Mouse (Mus musculus) thymus, adult 2 months (tissue): ENCODE measurements around the gene Msi2. TPM values are rescaled to one million over a fixed set of nuclear protein-coding genes. Genes with fewer than 3 reads are reported as not detected.

Source experiments
- DNase-seq: peaks from one replicate; pipeline ENCODE4 v3.0.0; 2021
- H3K27ac ChIP-seq: fragments of 200-500 bp; 2 replicates; pipeline ENCODE4 v1.5.1; 2012; ENCODE audit warnings: low read length, control low read depth; ENCODE audit not compliant: control insufficient read depth, insufficient read depth
- H3K27me3 ChIP-seq: fragments of 200-500 bp; 2 replicates; pipeline ENCODE4 v1.6.1; 2012; ENCODE audit warnings: mild to moderate bottlenecking, low read length, moderate library complexity, mixed read lengths; ENCODE audit not compliant: control insufficient read depth, insufficient read depth
- H3K36me3 ChIP-seq: fragments of 200-500 bp; 2 replicates; pipeline ENCODE4 v1.6.1; 2012; ENCODE audit warnings: mild to moderate bottlenecking, low read length, moderate library complexity; ENCODE audit not compliant: control insufficient read depth, insufficient read depth
- H3K4me1 ChIP-seq: fragments of 200-500 bp; replicated peaks from 2 replicates; pipeline ENCODE4 v1.6.1; 2012; ENCODE audit warnings: low read length; ENCODE audit not compliant: control insufficient read depth, insufficient read depth
- H3K4me3 ChIP-seq: fragments of 200-500 bp; 2 replicates; pipeline ENCODE4 v1.5.1; 2012; ENCODE audit warnings: mild to moderate bottlenecking, low read length, control low read depth, moderate library complexity; ENCODE audit not compliant: control insufficient read depth, insufficient read depth
- CTCF ChIP-seq: fragments of 200-500 bp; IDR thresholded peaks from 2 replicates; pipeline ENCODE4 v1.5.1; 2012; ENCODE audit warnings: mild to moderate bottlenecking, control low read depth, low read length, moderate library complexity, borderline replicate concordance; ENCODE audit not compliant: control insufficient read depth, poor library complexity, insufficient read depth; ENCODE audit errors: extremely low read depth
- POLR2A ChIP-seq: fragments of 200-500 bp; IDR thresholded peaks from 2 replicates; pipeline ENCODE4 v1.6.1; 2012; ENCODE audit warnings: mild to moderate bottlenecking, low read length, control low read depth, moderate library complexity; ENCODE audit not compliant: control insufficient read depth, poor library complexity, insufficient read depth; ENCODE audit errors: extremely low read depth
- WGBS: fragments of 180-500 bp; shearing (Covaris S2); methylation state at CpG from one replicate; pipeline ENCODE4 v1.1.7; 2018; 5-methylcytosine and 5-hydroxymethylcytosine counted together
- polyA plus RNA-seq: library from polyadenylated mRNA; depleted of rRNA; stranded (reverse); fragments of >200 nt; gene quantifications from 2 replicates; pipeline ENCODE4 v1.2.3, GENCODE M21; 2012

Gene Msi2
- polyA plus RNA-seq, 1 experiment, result 51.3 TPM

DNA sequence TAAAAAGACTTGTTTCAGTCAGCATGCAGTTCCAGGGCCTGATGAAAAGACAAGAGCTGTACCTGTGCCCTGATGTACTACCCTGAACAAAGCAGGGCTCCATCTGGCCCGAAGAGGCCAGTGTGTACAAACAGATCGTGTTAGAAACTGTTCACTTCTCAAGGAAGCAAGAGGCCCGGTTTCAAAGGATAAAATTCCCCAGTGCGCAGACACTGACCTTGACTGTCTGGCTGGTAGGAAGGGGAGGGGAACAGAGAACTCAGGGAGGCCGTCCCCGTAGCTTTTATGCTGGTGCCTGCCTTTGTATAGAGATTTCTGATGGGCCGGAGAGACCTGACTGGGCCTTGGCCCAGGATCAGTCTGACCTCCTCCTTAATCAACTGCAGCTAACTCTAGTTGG is 316.0 kb downstream of the Msi2 start:
- Histone ChIP-seq H3K4me1 (peaks cover 14% of the 10 kb centered on the region), H3K36me3 (no peaks in the 10 kb centered on the region), H3K4me3 (no peak overlapping the region), H3K27ac (no peak overlapping the region), H3K27me3 (no peaks in the 10 kb centered on the region)
- DNase-seq, result no peak
- TF ChIP-seq CTCF (no peak), POLR2A (no peak)
- 96% methylated on average over 7 of the region's 7 CpGs for WGBS

DNA sequence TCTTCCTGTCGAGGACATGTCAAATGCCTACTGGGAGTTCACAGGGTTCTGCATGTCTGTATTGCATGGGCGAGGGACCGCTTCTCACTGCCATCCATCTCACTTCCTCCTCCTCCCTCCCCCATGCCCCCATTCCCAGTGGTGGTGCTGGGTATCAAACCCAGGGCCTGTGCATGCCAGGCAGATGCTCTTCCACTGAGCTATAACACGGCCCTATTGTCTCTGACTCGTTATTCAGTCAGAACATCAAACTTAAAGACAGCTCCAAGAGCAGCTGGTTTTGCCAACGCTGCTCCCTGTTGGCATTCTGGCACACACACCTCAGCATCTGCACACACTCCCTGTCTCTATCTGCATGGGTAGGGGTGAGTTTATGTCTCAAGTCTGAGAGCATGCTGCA is 317.0 kb downstream of the Msi2 start:
- Histone ChIP-seq H3K27me3 (no peaks in the 10 kb centered on the region), H3K36me3 (no peaks in the 10 kb centered on the region), H3K27ac (no peak overlapping the region), H3K4me1 (peaks cover 14% of the 10 kb centered on the region), H3K4me3 (no peak overlapping the region)
- no peak for TF ChIP-seq CTCF
- TF ChIP-seq POLR2A, result no peak
- no peak for DNase-seq
- 95% methylated on average over 6 of the region's 6 CpGs for WGBS

- H3K4me3 ChIP-seq, result no peak overlapping the region
- no peaks in the 10 kb centered on the region for H3K27me3 ChIP-seq
- no peak for TF ChIP-seq POLR2A
- no peak overlapping the region for H3K27ac ChIP-seq
- DNase-seq, result no peak
- WGBS, result 96% methylated on average over 10 of the region's 10 CpGs
- no peaks in the 10 kb centered on the region for H3K36me3 ChIP-seq
- peaks cover 14% of the 10 kb centered on the region for H3K4me1 ChIP-seq
Observed at GRCm38 (mm10) chr11:88400926-88401325, 317.4 kb downstream of the Msi2 start.

- Histone ChIP-seq H3K27me3 (no peaks in the 10 kb centered on the region), H3K4me3 (no peak overlapping the region), H3K4me1 (peaks cover 11% of the 10 kb centered on the region), H3K36me3 (no peaks in the 10 kb centered on the region), H3K27ac (no peak overlapping the region)
- DNase-seq, result no peak
- 85% methylated on average over 6 of the region's 6 CpGs for WGBS
- TF ChIP-seq CTCF (no peak), POLR2A (no peak)
Observed at GRCm38 (mm10) chr11:88400235-88400634, 318.1 kb downstream of the Msi2 start.

GRCm38 (mm10) chr11:88399431-88399830 is 318.9 kb downstream of the Msi2 start:
- peaks cover 3% of the 10 kb centered on the region for H3K4me1 ChIP-seq
- 96% methylated on average over 5 of the region's 5 CpGs for whole genome bisulfite sequencing
- TF ChIP-seq CTCF, result no peak
- no peak for TF ChIP-seq POLR2A
- H3K4me3 ChIP-seq, result no peak overlapping the region
- H3K36me3 ChIP-seq, result peaks cover 1% of the 10 kb centered on the region
- DNase-seq, result no peak
- H3K27ac ChIP-seq, result no peak overlapping the region
- H3K27me3 ChIP-seq, result no peaks in the 10 kb centered on the region

GRCm38 (mm10) chr11:88399028-88399427 is 319.3 kb downstream of the Msi2 start:
- no peak for TF ChIP-seq POLR2A
- TF ChIP-seq CTCF, result no peak
- no peak overlapping the region for H3K4me3 ChIP-seq
- WGBS, result 97% methylated on average over 5 of the region's 5 CpGs
- H3K4me1 ChIP-seq, result no peaks in the 10 kb centered on the region
- no peaks in the 10 kb centered on the region for H3K27me3 ChIP-seq
- peaks cover 5% of the 10 kb centered on the region for H3K36me3 ChIP-seq
- H3K27ac ChIP-seq, result no peak overlapping the region
- no peak for DNase-seq
